Mouse (Mus musculus): ENCODE measurements around the gene Vapb. TPM values are rescaled to one million over a fixed set of nuclear protein-coding genes. Genes with fewer than 3 reads are reported as not detected.
A peak's percentile ranks its signal among the peaks of the same experiment; 100 is the strongest.

The Vapb gene
- polyA plus RNA-seq, 2 experiments from 2014 or later: 1.5 to 1.7 TPM

DNA sequence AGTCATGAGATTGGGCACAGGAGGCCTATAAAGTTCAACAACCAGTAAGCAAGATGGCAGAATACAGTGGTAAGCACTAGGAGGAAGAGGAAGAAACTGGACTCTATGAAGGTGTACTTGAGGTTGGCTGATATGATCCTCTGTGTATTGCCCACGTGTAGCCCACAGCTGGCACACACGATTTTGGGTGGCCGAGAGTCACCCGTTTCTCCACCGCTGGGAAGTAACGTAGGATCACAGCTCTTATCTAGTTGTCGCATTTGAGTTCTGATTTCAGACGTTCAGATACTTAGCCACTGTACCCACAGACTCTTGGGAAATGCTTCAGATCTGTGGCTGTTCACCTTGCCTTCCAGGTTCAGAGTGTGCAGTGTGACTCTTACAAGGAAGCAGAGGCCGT, 921 bp downstream of the Vapb start:
- no peak for ATAC-seq

DNA sequence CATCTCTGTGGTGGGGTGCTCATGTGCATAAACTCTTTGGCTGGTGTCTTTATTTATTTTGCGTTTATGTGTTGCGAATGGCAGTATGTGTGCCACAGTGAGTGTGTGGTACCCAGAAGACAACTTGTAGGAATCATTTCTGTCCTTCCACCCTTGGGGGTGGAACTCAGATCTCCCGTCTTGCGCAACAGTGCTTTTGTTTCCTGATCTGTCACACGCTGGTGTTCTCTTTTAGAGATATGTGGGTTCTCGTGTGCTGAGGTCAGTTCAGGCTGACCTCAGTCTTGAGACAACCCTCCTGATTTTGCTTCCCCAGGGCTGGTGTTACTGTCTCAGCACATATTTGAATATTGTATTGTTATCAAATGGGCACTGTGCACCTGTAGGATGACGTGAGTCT, 1.8 kb downstream of the Vapb start:
- no peak for ATAC-seq

DNA sequence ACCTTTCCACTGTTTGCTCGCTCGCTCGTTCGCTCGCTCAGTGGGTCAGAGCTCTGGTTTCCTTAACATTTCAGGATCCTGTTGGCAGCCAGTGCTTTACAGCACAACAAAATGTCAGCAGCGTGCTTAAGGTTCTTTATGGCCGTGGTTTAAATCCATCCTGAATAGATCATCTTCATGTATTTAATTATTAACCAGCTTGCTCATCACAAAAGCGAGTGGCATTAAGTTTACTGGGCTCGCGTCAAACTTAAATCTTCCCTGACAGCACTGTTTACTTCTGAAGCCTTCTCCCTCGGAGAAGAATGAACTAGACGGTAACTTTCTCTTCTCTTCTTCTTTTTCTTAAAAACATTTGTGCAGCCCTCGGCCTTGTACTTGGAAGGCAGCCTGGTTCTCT, 4.8 kb downstream of the Vapb start:
- ATAC-seq: no peak

DNA sequence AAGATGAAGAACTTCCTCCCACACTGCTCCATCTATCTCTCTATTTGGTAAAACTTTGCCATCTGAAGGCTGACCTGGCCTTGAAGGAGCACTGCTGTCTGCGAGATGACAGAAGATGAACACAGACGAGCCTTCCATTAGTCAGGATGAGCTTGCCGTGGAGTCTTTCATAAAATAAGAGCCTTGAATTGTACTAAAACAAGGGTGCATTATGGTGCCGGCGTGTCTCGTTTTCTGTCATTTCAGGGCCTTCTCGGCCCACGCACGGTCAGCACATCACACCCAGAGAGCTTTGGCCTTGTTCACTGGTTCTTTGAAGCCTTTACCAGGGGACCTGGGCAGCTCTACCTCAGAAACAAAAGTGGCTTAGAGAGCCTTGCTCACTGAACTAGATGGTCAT, 5.4 kb downstream of the Vapb start:
- ATAC-seq: no peak

DNA sequence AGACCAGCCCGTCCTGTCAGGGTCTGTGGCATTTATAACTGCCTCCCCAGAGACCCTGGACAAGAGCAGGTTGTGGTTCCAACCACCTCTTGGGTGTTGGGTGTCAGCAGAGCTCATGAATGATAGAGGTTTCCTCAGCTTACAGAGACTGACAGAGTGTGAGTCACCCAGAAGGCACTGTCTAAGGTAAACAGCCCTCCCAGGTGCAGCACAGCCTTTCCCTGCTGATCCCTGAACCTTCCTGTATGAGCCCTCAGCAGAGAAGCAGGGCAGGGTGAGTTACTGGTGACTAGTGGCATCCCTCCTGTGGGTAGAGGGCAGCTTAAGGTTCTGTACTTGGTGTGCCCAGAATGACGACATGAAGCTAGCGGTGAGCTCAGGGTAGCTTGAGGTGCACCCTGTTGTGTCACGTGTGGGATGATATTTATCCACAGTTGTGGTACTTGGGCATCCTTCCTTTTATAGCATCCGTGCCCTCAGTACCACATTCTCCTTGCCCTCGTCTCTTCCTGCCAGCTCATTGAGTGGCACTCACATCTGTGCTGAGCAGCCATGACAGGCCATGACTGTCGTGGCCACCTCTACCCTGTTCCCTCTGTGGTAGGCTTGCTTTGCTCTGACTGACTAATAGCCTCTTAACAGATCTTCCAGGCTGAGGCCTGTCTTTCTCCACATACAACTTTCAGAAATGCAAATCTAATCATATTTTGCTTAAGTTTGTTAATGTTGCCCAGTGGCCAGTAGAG, 6.9 kb downstream of the Vapb start:
- no peak for ATAC-seq

DNA sequence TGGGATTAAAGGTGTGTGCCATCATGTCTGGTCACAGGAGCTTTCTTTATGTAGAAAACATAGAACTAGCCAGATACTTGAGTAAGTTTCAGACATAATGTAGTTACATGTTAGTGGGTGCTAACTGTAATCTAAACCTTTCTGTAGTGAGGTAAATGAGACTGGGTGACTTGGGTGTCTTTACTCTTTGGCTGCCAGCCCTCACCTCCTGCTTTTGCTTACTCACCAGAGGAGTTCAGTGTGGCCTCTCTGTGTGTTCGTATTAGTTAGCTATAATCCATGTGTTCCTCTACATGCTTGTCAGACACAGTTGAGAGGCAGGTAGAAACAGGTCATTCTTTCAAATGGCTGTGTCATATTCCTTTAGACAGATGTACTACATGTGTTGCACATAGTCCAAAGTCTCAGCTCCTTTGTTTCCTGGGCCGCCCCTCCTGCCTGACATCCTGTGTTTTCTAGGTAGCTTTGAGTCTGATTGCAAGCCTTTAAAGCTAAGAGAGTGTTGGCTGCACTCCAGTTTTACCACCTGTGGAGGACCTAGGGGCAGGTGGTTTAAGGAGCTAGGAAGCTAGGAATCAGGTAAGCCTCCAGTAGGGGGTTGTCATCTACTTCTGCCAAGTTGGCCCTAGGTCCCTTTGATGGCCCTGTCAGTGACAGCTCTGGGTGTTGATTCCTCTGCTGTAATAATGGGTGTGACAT, 11.8 kb downstream of the Vapb start:
- ATAC-seq: no peak

DNA sequence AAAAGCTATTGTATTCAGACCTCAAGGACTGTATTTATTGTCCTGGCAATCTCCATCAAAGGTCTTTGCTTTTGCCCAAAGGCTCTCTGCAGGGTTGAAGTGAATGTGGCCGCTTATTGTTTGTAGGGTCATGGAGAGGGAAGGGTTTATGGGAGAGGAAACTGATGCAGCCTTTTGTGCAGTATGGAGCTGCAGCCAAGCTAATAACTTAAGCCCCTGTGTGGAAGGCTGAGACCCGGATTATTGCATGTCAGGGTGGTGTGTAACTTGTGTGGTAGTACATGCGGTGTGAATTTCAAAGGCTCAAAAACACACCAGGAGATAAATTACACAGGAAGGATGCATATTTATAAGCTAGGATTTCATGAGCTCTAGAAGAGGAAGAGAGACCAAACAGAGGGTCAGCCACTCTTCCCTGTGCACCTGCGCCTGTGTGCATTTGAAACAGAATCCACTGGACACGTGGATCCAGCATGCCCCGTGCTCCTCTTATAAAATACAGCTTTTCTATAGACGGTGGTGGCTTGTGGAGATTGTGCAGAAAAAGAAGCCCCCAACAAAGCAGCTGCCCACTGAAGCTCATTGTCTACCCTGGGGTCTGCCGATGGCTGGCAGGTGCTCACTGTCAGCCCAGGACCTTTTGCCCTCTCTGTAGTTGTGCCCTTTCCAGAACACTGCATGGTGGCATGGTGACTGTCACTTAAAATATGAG, 18.3 kb downstream of the Vapb start:
- no peak for ATAC-seq

DNA sequence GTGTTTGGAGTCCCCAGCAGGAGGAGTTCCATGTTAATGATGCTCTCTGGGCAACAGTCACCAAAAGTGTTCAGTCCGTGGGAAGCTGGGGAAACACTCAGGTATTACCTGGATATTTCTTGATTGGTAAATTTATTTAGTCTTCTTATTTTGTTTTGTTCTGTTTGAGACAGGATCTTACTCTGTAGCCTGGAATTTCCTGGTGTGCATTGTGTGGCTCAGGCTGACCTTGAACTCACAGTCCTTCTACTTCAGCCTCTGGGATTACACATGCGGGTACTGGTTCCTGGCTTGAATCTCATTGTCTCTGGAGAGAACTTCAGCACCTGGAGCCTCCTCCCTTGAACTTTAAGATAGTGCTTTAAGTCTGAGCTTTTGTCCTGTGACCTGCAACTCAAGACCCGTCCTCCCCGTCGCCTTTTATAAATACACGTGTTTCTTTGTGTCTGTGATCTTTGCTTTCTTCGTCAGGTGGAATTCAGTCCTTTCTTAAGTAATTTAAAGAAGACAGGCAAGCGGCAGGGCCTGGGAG, 20.4 kb downstream of the Vapb start:
- ATAC-seq: no peak

DNA sequence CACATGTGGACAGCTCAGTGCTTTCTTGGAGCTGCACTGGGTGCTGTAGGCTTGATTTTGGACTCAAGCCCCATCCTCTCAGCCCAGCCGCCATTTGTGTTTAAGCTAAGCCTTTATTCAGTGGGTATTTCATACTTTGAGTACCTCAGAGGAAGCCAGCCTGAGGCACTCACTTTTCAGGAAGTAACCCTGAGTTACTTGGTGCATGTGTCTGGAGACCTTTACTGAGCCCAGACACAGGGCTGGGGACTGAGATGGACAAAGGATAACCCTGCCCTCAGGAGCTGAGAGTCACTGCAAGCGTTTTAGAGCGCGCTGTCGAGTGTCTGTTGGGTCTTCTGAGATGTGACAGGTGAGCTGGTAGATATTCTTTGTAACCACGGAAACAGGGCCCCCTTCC, 23.3 kb downstream of the Vapb start:
- ATAC-seq: no peak

DNA sequence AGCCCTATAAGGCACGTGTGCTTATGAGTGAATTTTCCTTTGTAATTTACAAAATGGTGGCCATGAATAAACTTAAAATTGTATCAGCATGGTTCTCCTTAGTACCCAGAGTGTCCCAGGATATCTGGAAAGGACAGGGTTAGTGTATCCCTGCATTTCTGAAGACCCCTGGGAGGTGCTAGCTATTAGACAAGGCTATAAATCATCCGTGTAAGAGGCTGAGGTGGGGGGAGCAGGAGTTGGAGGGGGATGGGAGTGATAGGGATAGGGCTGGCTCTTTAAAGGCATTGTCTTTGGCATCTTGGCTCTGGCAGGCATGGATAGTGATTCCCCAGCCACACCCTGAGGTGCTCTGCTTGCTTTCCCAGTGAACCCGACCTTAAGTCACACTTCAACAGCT, 27.3 kb downstream of the Vapb start:
- no peak for ATAC-seq

DNA sequence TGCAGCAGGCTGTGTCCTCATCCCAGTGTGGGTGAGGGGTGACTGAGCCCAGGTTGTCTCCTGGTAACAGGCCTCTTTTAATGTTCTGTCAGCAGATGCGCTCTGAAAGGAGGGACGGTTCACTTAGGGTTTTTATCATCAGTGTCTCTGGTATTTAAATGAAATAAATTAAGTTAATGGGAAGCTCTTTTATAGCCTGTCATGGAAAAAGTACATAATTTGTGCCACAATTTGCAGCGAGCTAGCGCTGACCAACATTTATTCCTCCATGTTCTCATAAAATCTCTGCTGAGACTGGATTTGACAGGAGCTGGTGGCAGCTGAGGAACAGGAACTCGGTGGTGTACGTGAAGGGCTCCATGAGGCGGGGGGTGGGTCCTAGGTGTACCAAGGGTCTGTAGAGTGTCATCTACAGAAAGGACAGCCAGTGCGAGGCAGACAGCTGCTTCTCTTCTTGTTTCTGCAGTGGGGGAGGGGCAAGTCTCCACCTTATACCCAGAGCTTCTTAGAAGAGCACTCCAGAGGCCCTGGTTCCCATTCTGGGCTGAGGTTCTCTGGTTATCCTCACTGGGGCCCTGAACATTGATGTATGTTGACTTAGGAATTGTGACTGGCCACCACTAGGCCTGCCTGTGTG, 30.8 kb downstream of the Vapb start:
- ATAC-seq: no peak

DNA sequence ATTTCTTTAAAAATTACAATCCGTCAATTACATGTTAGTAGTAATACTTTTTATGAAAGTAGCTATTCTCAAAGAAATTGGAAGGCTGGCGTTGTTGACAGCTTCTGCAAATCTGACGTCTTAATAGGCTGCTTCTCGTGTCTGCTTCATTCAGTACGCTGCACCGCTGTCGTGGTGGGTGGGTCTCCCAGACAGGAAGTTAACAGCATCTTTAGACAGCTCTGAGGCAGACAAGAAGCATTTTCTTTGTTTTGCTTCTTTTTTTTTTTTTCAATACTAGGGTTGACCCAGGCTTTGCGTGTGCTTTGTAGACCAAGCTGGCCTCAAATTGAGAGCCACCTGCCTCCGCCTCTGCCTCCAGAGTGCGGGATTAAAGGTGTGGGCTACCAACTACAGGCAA, 31.9 kb downstream of the Vapb start:
- peak; percentile 74 for ATAC-seq

DNA sequence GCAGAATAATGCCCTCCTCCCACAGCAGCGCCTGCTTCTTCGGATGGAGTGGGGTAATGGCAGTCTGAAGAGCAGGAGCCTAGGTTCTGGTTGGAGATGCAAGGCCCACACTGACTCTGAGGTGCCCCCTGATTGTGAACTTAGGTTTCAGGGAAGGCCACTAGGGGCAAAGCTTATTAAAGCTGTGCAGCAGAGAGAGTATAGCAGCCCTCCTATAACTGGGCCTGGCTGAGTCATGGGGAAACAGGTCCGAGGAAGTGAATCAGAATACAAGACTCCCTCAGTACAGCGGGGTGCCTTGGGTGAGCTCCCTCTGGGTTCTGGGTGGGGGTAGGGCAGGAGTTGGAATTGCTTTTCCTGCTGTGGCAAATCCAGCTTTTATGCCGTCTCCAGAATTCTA, 33.3 kb downstream of the Vapb start:
- no peak for ATAC-seq

DNA sequence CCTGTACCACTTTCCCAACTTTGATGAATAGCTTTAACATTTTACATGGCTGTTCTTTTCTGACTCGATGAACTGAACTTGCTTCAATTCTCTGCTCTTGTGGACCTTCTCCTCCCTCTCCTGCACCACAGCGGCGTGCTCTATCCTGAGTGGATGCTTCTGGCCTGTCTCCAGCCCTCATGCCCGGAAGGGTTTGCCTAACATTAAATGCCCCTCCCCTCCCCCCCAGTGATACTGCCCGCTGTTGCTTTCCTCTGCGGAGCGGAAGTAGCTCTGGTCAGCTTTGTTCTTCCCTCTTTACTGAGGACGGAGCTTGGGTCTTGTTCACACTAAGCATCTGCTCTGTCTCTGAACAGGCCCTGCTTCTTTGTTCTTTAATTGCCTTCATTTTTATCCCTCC, 34.4 kb downstream of the Vapb start:
- ATAC-seq: no peak

DNA sequence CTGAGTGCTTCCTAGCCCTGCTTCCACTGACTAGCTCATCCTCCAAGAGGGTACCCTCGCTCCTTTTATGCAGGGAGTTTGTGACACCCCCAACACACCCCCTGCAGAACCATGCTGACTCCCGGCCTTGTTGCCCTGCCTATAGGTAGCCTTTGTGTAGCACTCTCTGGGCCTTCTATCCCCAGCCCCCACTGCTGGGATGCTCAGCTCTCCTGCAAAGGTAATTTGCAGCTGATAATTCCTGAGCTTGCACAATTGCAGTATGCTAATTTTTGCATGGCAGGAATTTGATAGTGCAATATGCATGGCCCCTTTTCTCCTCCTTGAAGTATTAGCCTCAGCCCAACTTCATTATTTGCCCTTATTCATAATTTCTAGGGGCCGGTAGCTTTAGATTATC, 38.2 kb downstream of the Vapb start:
- no peak for ATAC-seq

DNA sequence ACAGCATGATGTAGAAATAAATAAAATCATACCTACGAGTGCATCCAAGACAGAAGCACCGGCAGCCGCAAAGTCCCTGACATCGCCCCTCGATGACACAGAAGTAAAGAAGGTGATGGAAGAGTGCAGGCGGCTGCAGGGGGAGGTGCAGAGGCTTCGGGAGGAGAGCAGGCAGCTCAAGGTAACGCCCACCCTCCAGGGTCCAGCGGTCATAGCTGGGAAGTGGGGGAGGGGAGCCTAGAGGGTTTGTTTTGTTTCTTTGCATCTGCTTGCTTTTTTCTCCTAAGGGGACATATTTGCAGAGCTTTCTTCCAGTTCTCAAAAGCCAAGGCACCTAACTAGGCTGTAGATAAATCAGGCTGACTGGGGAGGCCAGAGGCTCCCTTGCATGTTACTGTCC, 38.8 kb downstream of the Vapb start:
- ATAC-seq: no peak

DNA sequence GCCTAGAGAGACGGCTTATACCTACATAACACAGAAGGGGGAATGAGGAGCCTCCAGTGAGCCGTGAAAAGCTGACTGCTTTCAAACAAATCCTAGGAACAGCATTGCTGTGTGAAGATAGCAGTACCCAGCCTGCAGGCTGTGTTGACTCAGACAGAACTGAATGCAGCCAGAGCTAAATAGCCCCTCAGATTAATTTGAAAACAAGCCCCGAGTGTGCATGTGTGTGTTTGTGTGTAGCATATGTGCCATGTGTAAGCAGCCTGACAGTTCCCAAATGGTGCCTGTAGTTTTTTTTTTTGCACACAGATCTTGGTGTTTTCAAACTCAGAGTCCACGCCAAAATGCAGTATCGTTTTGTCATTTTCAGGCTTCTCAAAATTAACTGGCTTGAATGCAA, 43.6 kb downstream of the Vapb start:
- no peak for ATAC-seq

DNA sequence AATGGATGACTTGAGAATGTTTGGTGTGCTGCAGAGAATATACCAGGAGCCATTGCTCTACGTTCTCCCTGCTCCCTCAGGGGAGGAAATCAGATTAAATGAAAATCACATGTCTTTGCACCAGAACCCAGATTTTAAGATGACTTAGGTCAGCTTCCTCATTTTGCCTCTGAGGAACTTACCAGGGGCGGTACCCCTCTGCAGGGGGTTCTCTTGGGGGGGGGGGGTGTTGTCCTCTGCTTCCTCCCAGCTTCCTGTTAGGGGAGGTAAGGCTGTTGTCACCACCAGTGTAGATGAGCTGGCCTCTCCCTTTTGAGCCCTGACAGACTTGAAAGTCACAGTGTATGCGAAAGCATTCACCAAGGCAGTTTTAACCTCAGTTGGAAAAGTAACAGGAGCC, 47.1 kb downstream of the Vapb start:
- ATAC-seq: no peak

DNA sequence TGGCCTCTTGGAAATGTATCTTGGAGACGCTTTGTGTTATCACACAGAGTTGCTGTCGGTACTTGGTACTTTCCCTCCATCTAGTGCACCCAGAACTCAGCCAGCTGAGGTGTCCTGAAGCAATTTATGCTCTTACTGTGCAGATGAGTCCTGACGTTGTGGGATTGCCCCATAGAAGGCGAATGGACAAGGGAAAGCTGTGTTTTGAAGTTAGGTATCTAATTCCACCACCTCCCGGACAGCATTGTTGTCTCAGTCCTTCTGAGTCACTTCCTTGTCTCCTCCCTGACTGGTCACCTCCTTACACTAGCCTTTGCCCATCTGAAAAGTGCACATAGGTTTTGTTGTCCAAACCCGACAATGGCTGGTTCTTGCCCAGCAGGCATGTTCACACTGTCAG, 47.6 kb downstream of the Vapb start:
- ATAC-seq: no peak

DNA sequence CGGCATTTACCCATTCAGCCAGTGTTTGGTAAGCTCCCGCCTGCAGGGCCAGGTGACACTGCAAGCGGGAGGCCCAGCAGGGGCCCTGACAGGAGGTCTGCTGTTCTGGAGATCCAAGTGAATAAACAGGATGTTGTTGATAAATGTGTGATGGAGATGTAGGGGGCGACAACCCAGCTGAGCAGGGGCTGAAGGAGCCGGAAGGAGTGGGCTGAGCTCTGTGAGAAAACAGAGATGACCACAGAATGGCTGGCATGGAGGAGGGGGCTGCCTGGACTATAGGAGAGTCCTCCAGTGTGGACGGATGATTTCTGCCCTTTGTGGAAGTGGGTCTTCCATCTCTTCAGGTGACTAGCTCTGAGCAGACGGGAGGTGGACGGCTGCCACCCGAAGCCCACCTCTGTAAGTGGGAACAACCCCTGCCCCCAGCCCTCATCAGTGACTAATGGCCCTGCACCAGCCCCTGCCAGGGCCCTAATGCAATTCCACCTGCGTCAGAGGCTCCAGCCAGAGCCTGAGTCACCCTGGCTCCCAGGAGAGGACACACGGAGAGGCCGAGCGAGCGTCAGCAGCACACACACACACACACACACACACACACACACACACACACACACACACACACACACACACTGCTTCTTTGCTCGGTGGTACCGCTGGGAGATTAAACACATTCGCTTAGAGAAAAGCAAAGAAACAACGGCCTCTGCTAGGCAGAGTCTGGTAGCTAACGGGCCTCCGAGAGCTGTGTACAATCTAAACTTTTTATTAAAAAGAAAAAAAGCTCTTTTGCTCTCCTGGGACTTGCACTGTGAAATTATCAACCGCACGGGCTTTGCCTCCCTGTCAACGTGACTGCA, 52.9 kb downstream of the Vapb start:
- ATAC-seq: no peak

DNA sequence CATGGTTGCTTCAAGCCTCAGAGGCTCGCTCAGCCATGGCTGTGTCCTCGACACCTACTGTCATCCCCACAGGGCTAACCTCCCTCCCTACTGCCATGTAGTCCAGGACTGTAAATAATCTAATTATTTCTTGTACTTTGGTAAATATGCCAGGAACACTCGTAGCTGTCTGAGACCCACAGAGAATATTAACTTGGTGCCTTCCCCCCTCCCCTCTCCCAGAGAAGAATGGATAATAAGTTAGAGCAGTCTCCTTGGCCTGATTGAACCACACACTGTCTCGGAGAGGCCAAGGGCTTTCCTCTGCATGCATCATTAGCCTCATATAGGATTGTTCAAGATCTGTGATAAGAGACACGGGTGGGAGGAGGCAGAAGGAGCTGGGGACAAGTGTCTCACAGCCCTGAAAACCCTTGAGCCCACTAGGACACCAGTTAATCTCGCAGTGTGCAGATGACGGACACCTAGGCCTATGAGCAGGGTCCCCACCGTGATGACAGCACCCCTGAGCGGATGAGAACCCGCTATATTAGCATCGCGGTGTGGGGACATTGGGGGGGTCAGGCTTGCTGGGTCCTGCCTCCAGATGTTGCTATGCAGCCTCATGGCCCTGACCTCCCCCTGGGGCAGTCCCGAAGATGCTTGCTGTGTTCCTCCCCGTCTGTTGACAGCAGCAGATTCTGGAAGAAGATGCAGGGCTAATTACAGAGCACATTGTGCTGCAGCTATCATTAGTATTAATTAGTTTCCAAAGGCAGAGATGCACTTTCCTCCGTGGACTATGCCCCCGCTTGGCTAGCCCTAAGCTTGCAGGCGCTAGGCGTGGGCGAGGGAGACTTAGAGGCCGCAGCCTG, 54.8 kb downstream of the Vapb start:
- ATAC-seq: no peak

Measured in CD4-positive, CD25-positive, alpha-beta regulatory T cell, adult 4 months (primary cell).